Mouse (Mus musculus) bone marrow macrophage, adult 2 months (primary cell): ENCODE results near the gene Khdc3.

ENCODE experiments used
- CTCF ChIP-seq: IDR thresholded peaks from 2 replicates; pipeline ENCODE4 v1.5.1; 2012; ENCODE audit warnings: low read depth, mild to moderate bottlenecking, low read length, moderate library complexity
- POLR2A ChIP-seq: IDR thresholded peaks from 2 replicates; pipeline ENCODE4 v1.6.1; 2012; ENCODE audit warnings: mild to moderate bottlenecking, low read depth, low read length, borderline replicate concordance

- TF ChIP-seq CTCF, result no peak
- TF ChIP-seq POLR2A, result no peak
Measured at GRCm38 (mm10) chr9:73103880-73104198, 2.2 kb downstream of the Khdc3 start.
